8 mouse cellular contexts compared by ENCODE assay signal in genomic region chr6:5496854-5497235, GRCm38 (mm10). TPM values are rescaled to one million over a fixed set of nuclear protein-coding genes. Genes with fewer than 3 reads are reported as not detected.
A peak's percentile ranks its signal among the peaks of the same experiment; 100 is the strongest.
DNase-seq lines count a peak whose midpoint lies in the region; ATAC-seq lines count a peak whose summit lies in the region.

No protein-coding gene starts in this region.

- H3K9ac ChIP-seq in lung, embryonic 16.5 days (ENCODE audit: low read length): no peak overlapping the region
- no peak overlapping the region for H3K9ac ChIP-seq in limb, embryonic 11.5 days (ENCODE audit: low read length)
- H3K9ac ChIP-seq in stomach, embryonic 14.5 days (replicated peaks; ENCODE audit: low read depth, low read length): no peak overlapping the region

- no peaks in the 10 kb centered on the region for H3K27me3 ChIP-seq in lung, embryonic 16.5 days (ENCODE audit: control insufficient read depth, insufficient read depth, low read depth, low read length)
- H3K27me3 ChIP-seq in limb, embryonic 11.5 days (ENCODE audit: control insufficient read depth, insufficient read depth, low read length): no peaks in the 10 kb centered on the region
- no peaks in the 10 kb centered on the region for H3K27me3 ChIP-seq in stomach, embryonic 14.5 days (ENCODE audit: control insufficient read depth, insufficient read depth, low read length)

- H3K4me1 ChIP-seq in lung, embryonic 16.5 days (replicated peaks; ENCODE audit: control insufficient read depth, insufficient read depth, low read length): 0 out of 2 replicates have a peak, but pooled peaks cover 2% of the 10 kb centered on the region
- H3K4me1 ChIP-seq in limb, embryonic 11.5 days (ENCODE audit: control insufficient read depth, insufficient read depth, low read length): no peaks in the 10 kb centered on the region
- H3K4me1 ChIP-seq in stomach, embryonic 14.5 days (ENCODE audit: control insufficient read depth, insufficient read depth, low read length): no peaks in the 10 kb centered on the region

- no peaks in the 10 kb centered on the region for H3K9me3 ChIP-seq in lung, embryonic 16.5 days (ENCODE audit: control insufficient read depth, low read length)
- no peaks in the 10 kb centered on the region for H3K9me3 ChIP-seq in limb, embryonic 11.5 days (ENCODE audit: control insufficient read depth, low read length)
- H3K9me3 ChIP-seq in stomach, embryonic 14.5 days (ENCODE audit: control insufficient read depth, low read depth, low read length): no peaks in the 10 kb centered on the region

- peak; percentile 36 for DNase-seq in adrenal gland, postnatal 14 days
- DNase-seq in adrenal gland, postnatal 10 days: no peak
- DNase-seq in lung, postnatal 4 days: no peak
- DNase-seq in limb, embryonic 11.5 days (ENCODE audit: low spot score): no peak
- no peak for DNase-seq in left cerebral cortex, postnatal 4 days
- no peak for DNase-seq in B cell, adult 2 months

- H3K4me2 ChIP-seq in lung, embryonic 16.5 days (ENCODE audit: low read depth, low read length): peak overlapping the region; percentile 96; the same call in 1 of the 2 replicates
- peak overlapping the region; percentile 99; the same call in 1 of the 2 replicates for H3K4me2 ChIP-seq in limb, embryonic 11.5 days (ENCODE audit: low read depth, severe bottlenecking)
- peak overlapping the region; percentile 99 for H3K4me2 ChIP-seq in stomach, embryonic 14.5 days (replicated peaks; ENCODE audit: low read depth, low read length)

- peak; percentile 26 for ATAC-seq in lung, embryonic 16.5 days (ENCODE audit: low read depth)
- no peak for ATAC-seq in limb, embryonic 11.5 days (ENCODE audit: insufficient number of reproducible peaks, low FRiP score, low TSS enrichment, low read depth)
- peak; percentile 15; the same call in 1 of the 2 replicates for ATAC-seq in stomach, embryonic 14.5 days (ENCODE audit: insufficient number of reproducible peaks, insufficient read depth, low FRiP score, low read depth)

- intact Hi-C loops in left cerebral cortex, postnatal 4 days (cut with DNase I): no loop called here

- no peak overlapping the region for H3K4me3 ChIP-seq in lung, embryonic 16.5 days (ENCODE audit: low read length)
- H3K4me3 ChIP-seq in limb, embryonic 11.5 days (ENCODE audit: low read depth, low read length): no peak overlapping the region; the same call in 1 of the 2 replicates
- H3K4me3 ChIP-seq in stomach, embryonic 14.5 days (ENCODE audit: low read depth, low read length): peak overlapping the region; percentile 50; the same call in 1 of the 2 replicates

- H3K27ac ChIP-seq in lung, embryonic 16.5 days (ENCODE audit: low read length): peak overlapping the region; percentile 36; the same call in 1 of the 2 replicates
- H3K27ac ChIP-seq in limb, embryonic 11.5 days (replicated peaks; ENCODE audit: low read depth, low read length): no peak overlapping the region
- H3K27ac ChIP-seq in stomach, embryonic 14.5 days (ENCODE audit: low read length): no peak overlapping the region

- no peaks in the 10 kb centered on the region for H3K36me3 ChIP-seq in lung, embryonic 16.5 days (ENCODE audit: control insufficient read depth, insufficient read depth, low read length)
- H3K36me3 ChIP-seq in limb, embryonic 11.5 days (ENCODE audit: control insufficient read depth, insufficient read depth, low read length): no peaks in the 10 kb centered on the region
- no peaks in the 10 kb centered on the region for H3K36me3 ChIP-seq in stomach, embryonic 14.5 days (ENCODE audit: control insufficient read depth, insufficient read depth, low read length)

- WGBS in lung, embryonic 16.5 days: 39% methylated on average over 3 of the region's 3 CpGs
- 45% methylated on average over 3 of the region's 3 CpGs for WGBS in limb, embryonic 11.5 days
- WGBS in stomach, embryonic 14.5 days: 40% methylated on average over 3 of the region's 3 CpGs

RNA-seq across cellular contexts. Expression of gene Pdk4, which starts 0.7 kb away (rescaled TPM):
- 533 and 734 TPM in 2 replicates for total RNA-seq in adrenal gland, postnatal 14 days (2021)
- total RNA-seq in adrenal gland, postnatal 10 days (2021): 100 to 1,000 TPM; 616 to 745 TPM
- polyA plus RNA-seq in lung, embryonic 16.5 days (2015; fragmentation: Nextera tagmentation; extraction: Ambion mirVana): 4.5 and 4.8 TPM in 2 replicates
- polyA plus RNA-seq in limb, embryonic 11.5 days (2014; fragmentation: Nextera tagmentation; extraction: Ambion mirVana): 0.98 and 1.1 TPM in 2 replicates
- 1.0 and 4.0 TPM in 2 replicates for polyA plus RNA-seq in stomach, embryonic 14.5 days (2014; fragmentation: Nextera tagmentation; extraction: Ambion mirVana)
- 1 to 10 TPM; 4.4 to 6.6 TPM for total RNA-seq in left cerebral cortex, postnatal 4 days (2021)

Comparison
In these comparisons a context has a peak if more than half of its experiments do, and no peak if none do; other contexts are left out.
1. RNA of gene Pdk4, which starts 0.7 kb away (total RNA-seq): 616 to 745 TPM in adrenal gland, postnatal 10 days and 533 to 734 TPM in adrenal gland, postnatal 14 days; 4.4 to 6.6 TPM in left cerebral cortex, postnatal 4 days; every median in the first group is over 10 times any median in the second.
2. Peak in every context shown above with its lines, with median percentiles within 50 percentile points of each other: H3K4me2 ChIP-seq.